Mouse (Mus musculus) monocyte, adult 59 days (primary cell): Measurements from ENCODE around the gene Elmo2. TPM values are rescaled to one million over a fixed set of nuclear protein-coding genes. Genes with fewer than 3 reads are reported as not detected.

Experiments used
- total RNA-seq, 2 experiments: library from RNA; stranded (reverse); gene quantifications; one replicate each; pipeline ENCODE4 v1.2.4; 2023

The Elmo2 gene
- 100 to 1,000 TPM; 220 to 237 TPM for total RNA-seq

GRCm38 (mm10) chr2:165326304-165327190, at the start of gene Elmo2:
Gene Elmo2, minus strand, starts transcription at chr2:165326479.

DNA sequence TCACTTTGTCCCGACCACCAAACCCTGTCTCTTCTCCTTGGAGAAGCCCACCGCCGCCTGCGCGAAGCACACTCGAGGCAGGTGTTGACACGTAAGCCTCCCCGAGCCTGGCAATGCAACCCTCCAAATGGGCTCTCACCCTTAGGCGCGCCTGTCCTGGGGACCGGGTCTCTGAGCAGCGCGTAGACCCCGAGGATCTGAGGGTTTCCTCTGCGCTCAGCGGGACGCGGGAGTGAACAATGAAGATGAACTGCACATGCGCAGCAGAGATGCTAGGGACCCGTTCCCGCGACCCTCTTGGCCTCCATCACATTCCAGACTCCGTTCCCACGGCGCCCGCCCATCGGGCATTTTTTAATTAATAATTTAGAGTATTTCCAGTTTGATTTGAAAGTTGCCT, 42.2 kb upstream of the Elmo2 start, which contains the start of gene Zfp663:
Gene Zfp663, minus strand, starts transcription at position 234 of the 400 bp plus-strand sequence.

DNA sequence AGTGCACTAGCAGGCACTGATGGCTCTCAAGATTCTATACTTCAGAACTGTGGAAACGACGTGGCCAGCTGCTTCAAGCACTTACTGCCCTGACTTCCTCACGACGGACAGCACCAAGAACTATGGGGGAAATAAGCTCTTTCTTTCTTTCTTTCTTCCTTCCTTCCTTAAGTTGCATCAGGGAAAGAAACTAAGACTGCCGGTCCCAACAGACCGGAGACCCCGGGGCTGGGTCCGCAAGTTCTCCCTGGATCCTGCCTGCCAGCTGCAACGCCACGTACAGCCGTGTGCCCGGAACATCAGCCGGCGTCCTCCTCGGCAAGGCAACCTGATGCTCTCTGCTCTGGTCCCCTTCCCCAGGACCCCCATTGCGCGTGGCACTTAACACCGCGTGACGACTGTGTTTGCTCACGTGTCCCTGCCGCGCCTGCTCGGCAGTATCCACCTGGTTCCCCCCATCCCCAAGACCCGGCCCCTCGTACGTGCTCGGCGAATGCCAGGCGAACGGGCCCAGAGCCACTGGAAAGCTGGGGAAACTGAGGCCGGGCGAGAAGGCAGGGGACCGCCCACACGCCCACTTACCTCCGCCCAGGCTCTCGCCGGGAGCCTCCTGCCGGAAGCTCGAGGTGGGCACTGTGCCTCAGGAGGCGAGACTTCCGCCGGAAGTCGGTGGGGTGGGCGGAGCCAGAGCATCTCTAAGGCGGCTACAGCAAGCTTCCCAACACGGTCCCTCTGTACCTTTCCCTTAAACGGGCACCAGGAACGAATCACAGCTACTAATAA, 38.9 kb downstream of the Elmo2 start, which contains the start of gene Slc35c2:
Gene Slc35c2, minus strand, starts transcription at position 668 of the 783 bp plus-strand sequence.

Other genes with a start within 250 kb of the Elmo2 start
- not detected for gene 1700025C18Rik, start 235.7 kb downstream of the Elmo2 start, total RNA-seq
- gene Cdh22, start 91.6 kb downstream of the Elmo2 start, total RNA-seq, result under 1 TPM; 0.68 to 0.91 TPM
- gene Slc35c2, start 38.6 kb downstream of the Elmo2 start, total RNA-seq, result 100 to 1,000 TPM; 107 to 120 TPM
- not detected for gene Zfp663, start 42.2 kb upstream of the Elmo2 start, total RNA-seq
- under 1 TPM; 0.15 to 0.37 TPM for gene Zfp334, start 61.8 kb upstream of the Elmo2 start, total RNA-seq
- gene Ocstamp, start 73.9 kb upstream of the Elmo2 start, total RNA-seq, result 1 to 10 TPM; 3.6 to 4.2 TPM
- 1 to 10 TPM; 4.3 to 5.7 TPM for gene Slc13a3, start 146.8 kb upstream of the Elmo2 start, total RNA-seq
- 10 to 100 TPM in 1 of 2 experiments, 1 to 10 TPM in 1; 9.9 to 11.2 TPM for gene Trp53rka, start 166.8 kb upstream of the Elmo2 start, total RNA-seq
- gene Slc2a10, start 177.3 kb upstream of the Elmo2 start, total RNA-seq, result not detected